ENCODE assay signal across 9 mouse cellular contexts in genomic region chr7:142509518-142509917, GRCm38 (mm10). TPM values are rescaled to one million over a fixed set of nuclear protein-coding genes. Genes with fewer than 3 reads are reported as not detected.
DNase-seq lines count a peak whose midpoint lies in the region; ATAC-seq lines count a peak whose summit lies in the region.
"Had no signal": no experiment of that assay in that cellular context is flagged by ENCODE, and none has a peak within 500 bp of the region (broad histone marks: within the 10 kb centered on the region; RNA-seq: fewer than 3 reads in every experiment).

No protein-coding gene starts in this region.

- peak; percentile 39 for DNase-seq in lung, postnatal 10 days
- DNase-seq in lung, postnatal 14 days, result no peak
- peak; percentile 84 for DNase-seq in mesoderm, embryonic 11.5 days (ENCODE audit: low read depth, low spot score)
- DNase-seq in layer of hippocampus, adult 18-20 months (ENCODE audit: low spot score in 2 of 2), result no peak
- no peak for DNase-seq in thymus, postnatal 25 days

- ATAC-seq in forebrain, embryonic 15.5 days (replicated peaks), result no peak
- ATAC-seq in megakaryocyte, adult 5-6 weeks (ENCODE audit: poor library complexity, severe bottlenecking), result no peak
- ATAC-seq: Patski had no signal

- 54% methylated on average over 14 of the region's 14 CpGs for WGBS in forebrain, embryonic 15.5 days

- H3K4me3 ChIP-seq in forebrain, embryonic 15.5 days, result no peak overlapping the region

- no peak overlapping the region for H3K9ac ChIP-seq in forebrain, embryonic 15.5 days (replicated peaks)

- H3K36me3 ChIP-seq in forebrain, embryonic 15.5 days, result no peaks in the 10 kb centered on the region

- H3K4me2 ChIP-seq in forebrain, embryonic 15.5 days (replicated peaks), result no peak overlapping the region

- H3K27ac ChIP-seq in forebrain, embryonic 15.5 days (replicated peaks), result peak overlapping the region; percentile 43; the same call in 1 of the 2 replicates

- H3K9me3 ChIP-seq in forebrain, embryonic 15.5 days, result no peaks in the 10 kb centered on the region

- no peaks in the 10 kb centered on the region for H3K27me3 ChIP-seq in forebrain, embryonic 15.5 days

- H3K4me1 ChIP-seq in forebrain, embryonic 15.5 days, result peaks cover 25% of the 10 kb centered on the region

RNA-seq across cellular contexts. Expression of gene Tnnt3, which starts 10.9 kb away (rescaled TPM):
- polyA plus RNA-seq in forebrain, embryonic 15.5 days (2015; fragmentation: Nextera tagmentation; extraction: Ambion mirVana), result 0.98 TPM in 1 of 2 replicates, not detected in the other
- 1.4 and 1.5 TPM in 2 replicates for total RNA-seq in megakaryocyte, adult 5-6 weeks (2015)
- 3.7 and 3.9 TPM in 2 replicates for total RNA-seq in megakaryocyte, adult 5-6 weeks (2017)
- total RNA-seq in layer of hippocampus, adult 18-20 months (2021), result not detected
- total RNA-seq: left cerebral cortex, postnatal 14 days had no signal

RNA-seq across cellular contexts. Expression of gene Mrpl23, which starts 23.0 kb away (rescaled TPM):
- 20.1 and 22.4 TPM in 2 replicates for polyA plus RNA-seq in forebrain, embryonic 15.5 days (2015; fragmentation: Nextera tagmentation; extraction: Ambion mirVana)
- total RNA-seq in megakaryocyte, adult 5-6 weeks (2015), result 3.8 and 12.3 TPM in 2 replicates
- total RNA-seq in megakaryocyte, adult 5-6 weeks (2017), result 37.2 and 52.6 TPM in 2 replicates
- 1 to 10 TPM; 6.8 to 8.4 TPM for total RNA-seq in layer of hippocampus, adult 18-20 months (2021)

RNA-seq across cellular contexts. Expression of gene Lsp1, which starts 48.9 kb away (rescaled TPM):
- polyA plus RNA-seq in forebrain, embryonic 15.5 days (2015; fragmentation: Nextera tagmentation; extraction: Ambion mirVana), result 3.6 and 4.2 TPM in 2 replicates
- 1,220 and 1,304 TPM in 2 replicates for total RNA-seq in megakaryocyte, adult 5-6 weeks (2015)
- 1,314 and 1,552 TPM in 2 replicates for total RNA-seq in megakaryocyte, adult 5-6 weeks (2017)
- total RNA-seq in layer of hippocampus, adult 18-20 months (2021), result 1 to 10 TPM; 2.6 to 3.1 TPM

Comparison
In these comparisons a context has a peak if more than half of its experiments do, and no peak if none do; other contexts are left out.
1. DNase-seq: peak in lung, postnatal 10 days (single experiment) and mesoderm, embryonic 11.5 days (single experiment); none in lung, postnatal 14 days (single experiment), layer of hippocampus, adult 18-20 months (0 of 2) and thymus, postnatal 25 days (single experiment).
2. RNA of gene Lsp1, which starts 48.9 kb away (total RNA-seq): 1,220 to 1,552 TPM in megakaryocyte, adult 5-6 weeks; 2.6 to 3.1 TPM in layer of hippocampus, adult 18-20 months; every median in the first group is over 100 times any median in the second.